Mouse (Mus musculus): ENCODE measurements around the gene Acat3. TPM values are rescaled to one million over a fixed set of nuclear protein-coding genes. Genes with fewer than 3 reads are reported as not detected.

Gene Acat3
- total and polyA plus RNA-seq, 3 experiments = 0.77 to 12.7 (median 1.4) TPM

DNA sequence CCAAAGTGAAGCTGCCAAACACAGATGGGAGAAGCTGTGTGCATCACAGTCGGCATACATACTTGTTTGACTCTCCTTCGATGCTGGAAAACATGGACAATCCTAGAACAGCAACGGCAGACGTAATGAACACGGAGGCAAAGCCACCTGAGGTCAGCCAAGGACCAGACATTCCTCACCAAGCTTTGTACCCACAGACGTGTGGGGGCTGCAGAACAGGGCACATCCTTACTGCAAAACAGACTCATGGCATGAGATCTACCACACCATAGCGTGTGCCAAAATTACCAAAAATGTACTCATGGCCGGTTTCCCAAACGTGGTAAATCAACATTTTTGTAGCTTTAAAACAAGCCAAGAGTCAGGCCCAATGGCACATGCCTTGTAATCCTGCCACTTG is 34.0 kb downstream of the Acat3 start:
- TF ChIP-seq MAX (IDR thresholded peaks at IDR 0.05; ENCODE audit: low read length) (no peak), MAZ (IDR thresholded peaks at IDR 0.05; ENCODE audit: low read depth, low read length) (no peak), JUND (conservative IDR thresholded peaks at IDR 0.05; ENCODE audit: low read depth, low read length) (no peak), E2F4 (IDR thresholded peaks at IDR 0.05; ENCODE audit: insufficient replicate concordance, low read depth, low read length) (no peak), SIN3A (IDR thresholded peaks at IDR 0.05; ENCODE audit: low read length) (no peak), NELFE (IDR thresholded peaks at IDR 0.05; ENCODE audit: low read depth, low read length) (no peak), EP300 (IDR thresholded peaks at IDR 0.05; ENCODE audit: low read length) (no peak), TCF12 (IDR thresholded peaks at IDR 0.05; ENCODE audit: low read depth, low read length) (no peak)
- Histone ChIP-seq H3K4me2 (ENCODE audit: insufficient read depth, low read depth, poor library complexity, severe bottlenecking) (no peak overlapping the region), H3K27ac (ENCODE audit: insufficient read depth, low read depth) (no peak overlapping the region), H3K36me3 (replicated peaks in 1 of 2; ENCODE audit: control insufficient read depth in 1 of 2, insufficient read depth in 1 of 2, low read length in 1 of 2) (peaks cover 24 to 61% of the 10 kb centered on the region in 2 experiments), H3K27me3 (replicated peaks) (no peaks in the 10 kb centered on the region), H3K79me2 (replicated peaks; ENCODE audit: control insufficient read depth, extremely low read depth, insufficient read depth, poor library complexity, severe bottlenecking) (no peaks in the 10 kb centered on the region), H3K9ac (ENCODE audit: insufficient read depth, low read depth) (no peak overlapping the region), H3K4me1 (ENCODE audit: control insufficient read depth in 1 of 2, insufficient read depth in 2 of 2) (peaks cover 0 to 11% of the 10 kb centered on the region in 2 experiments; a peak in 2 of 4 replicates), H3K4me3 (replicated peaks in 1 of 3; ENCODE audit: low read depth in 2 of 3, low read length in 2 of 3, poor library complexity in 1 of 3) (no peak overlapping the region), H3K9me3 (replicated peaks; ENCODE audit: low read length) (no peaks in the 10 kb centered on the region)
- in situ Hi-C loops (cut with MboI; ENCODE audit: low pct_ligation_motif_present, low pct_unique_long_range_greater_than_20kb, low sequenced_read_pairs) = no loop called here
- DNase-seq (ENCODE audit: extremely low read depth) = no peak
- dilution Hi-C loops (cut with MboI; ENCODE audit: extremely low pct_ligation_motif_present, extremely low pct_unique_long_range_greater_than_20kb, low sequenced_read_pairs) = no loop called here

- Histone ChIP-seq H3K36me3 (replicated peaks in 1 of 2; ENCODE audit: control insufficient read depth in 1 of 2, insufficient read depth in 1 of 2, low read length in 1 of 2) (peaks cover 20 to 62% of the 10 kb centered on the region in 2 experiments), H3K4me2 (ENCODE audit: insufficient read depth, low read depth, poor library complexity, severe bottlenecking) (no peak overlapping the region), H3K4me3 (replicated peaks in 1 of 3; ENCODE audit: low read depth in 2 of 3, low read length in 2 of 3, poor library complexity in 1 of 3) (no peak overlapping the region), H3K9me3 (replicated peaks; ENCODE audit: low read length) (no peaks in the 10 kb centered on the region), H3K4me1 (ENCODE audit: control insufficient read depth in 1 of 2, insufficient read depth in 2 of 2) (peaks cover 0 to 11% of the 10 kb centered on the region in 2 experiments; a peak in 2 of 4 replicates), H3K9ac (ENCODE audit: insufficient read depth, low read depth) (no peak overlapping the region), H3K79me2 (replicated peaks; ENCODE audit: control insufficient read depth, extremely low read depth, insufficient read depth, poor library complexity, severe bottlenecking) (no peaks in the 10 kb centered on the region), H3K27me3 (replicated peaks) (no peaks in the 10 kb centered on the region), H3K27ac (ENCODE audit: insufficient read depth, low read depth) (no peak overlapping the region)
- dilution Hi-C loops (cut with MboI; ENCODE audit: extremely low pct_ligation_motif_present, extremely low pct_unique_long_range_greater_than_20kb, low sequenced_read_pairs) (no loop called here), in situ Hi-C loops (cut with MboI; ENCODE audit: low pct_ligation_motif_present, low pct_unique_long_range_greater_than_20kb, low sequenced_read_pairs) (no loop called here)
- DNase-seq (ENCODE audit: extremely low read depth) = no peak
- TF ChIP-seq TCF12 (IDR thresholded peaks at IDR 0.05; ENCODE audit: low read depth, low read length) (no peak), KAT2A (IDR thresholded peaks at IDR 0.05; ENCODE audit: insufficient replicate concordance, low read length) (no peak), CTCF (conservative IDR thresholded peaks at IDR 0.05 in 1 of 2, IDR thresholded peaks at IDR 0.05 in 1 of 2; ENCODE audit: low read depth in 2 of 2, low read length in 2 of 2) (no peak), ZC3H11A (IDR thresholded peaks at IDR 0.05; ENCODE audit: low read depth, low read length) (no peak), E2F4 (IDR thresholded peaks at IDR 0.05; ENCODE audit: insufficient replicate concordance, low read depth, low read length) (no peak), ELF1 (IDR thresholded peaks at IDR 0.05; ENCODE audit: low read depth, low read length) (no peak), BHLHE40 (IDR thresholded peaks at IDR 0.05; ENCODE audit: low read depth, low read length) (no peak), USF1 (IDR thresholded peaks at IDR 0.05; ENCODE audit: low read depth, low read length) (no peak), EP300 (IDR thresholded peaks at IDR 0.05; ENCODE audit: low read length) (no peak)
Measured at GRCm38 (mm10) chr17:12905810-12906209, 34.6 kb downstream of the Acat3 start.

DNA sequence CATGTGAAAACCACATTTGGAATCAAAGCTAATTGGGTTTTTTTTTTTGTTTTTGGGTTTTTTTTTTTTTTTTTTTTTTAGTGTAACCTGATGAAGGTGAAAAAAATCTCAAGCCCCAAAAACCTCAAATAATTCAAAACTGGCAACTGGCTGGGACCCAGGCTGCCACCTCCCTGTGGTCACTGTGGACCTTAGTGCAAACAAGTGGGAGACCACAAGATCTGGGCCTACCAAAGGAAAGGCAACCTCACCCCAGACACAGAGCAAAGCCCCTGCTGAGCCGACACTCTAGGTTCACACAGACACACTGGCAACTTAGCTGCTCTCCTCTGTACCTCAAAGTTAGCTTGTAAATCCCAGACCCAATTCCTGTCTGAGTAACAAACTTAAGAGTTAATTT is 36.1 kb downstream of the Acat3 start:
- TF ChIP-seq JUND (conservative IDR thresholded peaks at IDR 0.05; ENCODE audit: low read depth, low read length) (no peak), RAD21 (IDR thresholded peaks at IDR 0.05; ENCODE audit: low read depth, low read length) (no peak), HCFC1 (IDR thresholded peaks at IDR 0.05; ENCODE audit: low read depth, low read length) (no peak), MAZ (IDR thresholded peaks at IDR 0.05; ENCODE audit: low read depth, low read length) (no peak), NRF1 (IDR thresholded peaks at IDR 0.05; ENCODE audit: low read depth, low read length) (no peak), MAFK (IDR thresholded peaks at IDR 0.05; ENCODE audit: insufficient replicate concordance, low read length) (no peak), KAT2A (IDR thresholded peaks at IDR 0.05; ENCODE audit: insufficient replicate concordance, low read length) (no peak), NELFE (IDR thresholded peaks at IDR 0.05; ENCODE audit: low read depth, low read length) (no peak), POLR2A (IDR thresholded peaks at IDR 0.05; ENCODE audit: low read depth, low read length) (no peak), USF1 (IDR thresholded peaks at IDR 0.05; ENCODE audit: low read depth, low read length) (no peak), CHD2 (IDR thresholded peaks at IDR 0.05; ENCODE audit: low read length) (no peak), USF2 (conservative IDR thresholded peaks at IDR 0.05; ENCODE audit: low read depth, low read length) (no peak), JUN (IDR thresholded peaks at IDR 0.05; ENCODE audit: insufficient read depth, low read depth, low read length) (no peak)
- Histone ChIP-seq H3K27me3 (replicated peaks) (no peaks in the 10 kb centered on the region), H3K4me2 (ENCODE audit: insufficient read depth, low read depth, poor library complexity, severe bottlenecking) (no peak overlapping the region), H3K4me3 (replicated peaks in 1 of 3; ENCODE audit: low read depth in 2 of 3, low read length in 2 of 3, poor library complexity in 1 of 3) (no peak overlapping the region), H3K27ac (ENCODE audit: insufficient read depth, low read depth) (no peak overlapping the region), H3K9me3 (replicated peaks; ENCODE audit: low read length) (no peaks in the 10 kb centered on the region), H3K4me1 (ENCODE audit: control insufficient read depth in 1 of 2, insufficient read depth in 2 of 2) (peaks cover 0 to 11% of the 10 kb centered on the region in 2 experiments; a peak in 2 of 4 replicates), H3K79me2 (replicated peaks; ENCODE audit: control insufficient read depth, extremely low read depth, insufficient read depth, poor library complexity, severe bottlenecking) (no peaks in the 10 kb centered on the region), H3K9ac (ENCODE audit: insufficient read depth, low read depth) (no peak overlapping the region), H3K36me3 (replicated peaks in 1 of 2; ENCODE audit: control insufficient read depth in 1 of 2, insufficient read depth in 1 of 2, low read length in 1 of 2) (peaks cover 22 to 62% of the 10 kb centered on the region in 2 experiments)
- dilution Hi-C loops (cut with MboI; ENCODE audit: extremely low pct_ligation_motif_present, extremely low pct_unique_long_range_greater_than_20kb, low sequenced_read_pairs) (no loop called here), in situ Hi-C loops (cut with MboI; ENCODE audit: low pct_ligation_motif_present, low pct_unique_long_range_greater_than_20kb, low sequenced_read_pairs) (no loop called here)
- DNase-seq (ENCODE audit: extremely low read depth) = no peak
